Mouse (Mus musculus): ENCODE measurements around the gene Fgfr2. TPM values are rescaled to one million over a fixed set of nuclear protein-coding genes. Genes with fewer than 3 reads are reported as not detected.
A peak's percentile ranks its signal among the peaks of the same experiment; 100 is the strongest.
"Not testable (repeated sequence)": the region's sequence is repeated elsewhere in the genome, so short reads cannot be mapped to it uniquely, and the experiment has no call there.

The Fgfr2 gene
- polyA plus RNA-seq, 1 experiment from 2014 or later, result 104 TPM

DNA sequence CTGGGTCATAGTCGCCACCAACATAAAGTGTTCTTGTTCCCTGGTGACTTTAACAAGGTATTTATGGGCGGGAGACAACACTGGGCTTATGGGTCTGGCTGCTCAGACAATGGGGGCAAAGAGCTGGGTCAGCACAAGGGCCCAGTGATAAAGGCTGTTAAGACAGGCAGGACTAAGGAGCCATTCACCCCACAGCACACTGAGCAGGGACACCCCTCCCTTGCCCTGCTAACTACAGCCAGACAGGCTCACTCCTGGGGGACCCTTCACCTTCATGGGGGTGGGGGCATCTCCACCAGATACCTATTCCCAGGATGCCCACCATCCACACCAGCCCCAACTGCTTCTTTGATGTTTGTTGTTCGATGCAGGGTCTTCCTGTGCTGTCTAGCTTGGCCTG lies 593.9 kb downstream of the Fgfr2 start:
- Histone ChIP-seq H3K4me1 (no peaks in the 10 kb centered on the region), H3K4me3 (replicated peaks) (no peak overlapping the region), H3K27me3 (replicated peaks) (no peaks in the 10 kb centered on the region), H3K36me3 (no peaks in the 10 kb centered on the region), H3K9ac (no peak overlapping the region), H3K27ac (no peak overlapping the region), H3K9me3 (no peaks in the 10 kb centered on the region), H3K4me2 (no peak overlapping the region)
- ATAC-seq (ENCODE audit: insufficient read depth, low FRiP score, low read depth), result no peak
- 65% methylated on average over 3 of the region's 3 CpGs for WGBS

DNA sequence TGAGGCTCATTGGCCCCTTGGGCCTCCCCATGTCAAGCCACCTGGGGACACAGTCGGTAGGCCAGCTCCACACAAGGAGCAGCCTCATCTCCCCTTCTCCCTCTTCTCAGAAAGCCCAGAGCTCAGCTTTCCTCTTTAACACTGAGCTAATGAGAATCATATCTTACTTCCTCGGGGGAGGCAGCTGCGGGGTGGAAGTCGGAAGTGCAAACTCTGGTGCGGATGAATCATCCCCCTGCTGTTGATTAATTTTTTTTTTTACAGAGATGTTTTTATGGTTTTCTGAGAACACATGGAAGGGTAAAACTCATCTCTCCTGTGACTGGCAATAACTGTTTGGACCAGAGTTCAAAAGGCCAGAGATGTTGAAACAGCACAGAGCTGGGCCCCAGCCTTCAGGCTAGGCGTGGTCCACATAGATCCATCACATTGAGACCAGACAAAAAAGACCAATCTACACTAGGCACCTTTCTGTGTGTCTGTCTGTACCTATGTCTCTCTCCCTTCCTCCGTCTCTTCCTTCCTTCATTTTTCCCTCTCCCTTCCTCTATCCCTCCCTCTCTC lies 609.6 kb downstream of the Fgfr2 start:
- no peaks in the 10 kb centered on the region for H3K9me3 ChIP-seq

DNA sequence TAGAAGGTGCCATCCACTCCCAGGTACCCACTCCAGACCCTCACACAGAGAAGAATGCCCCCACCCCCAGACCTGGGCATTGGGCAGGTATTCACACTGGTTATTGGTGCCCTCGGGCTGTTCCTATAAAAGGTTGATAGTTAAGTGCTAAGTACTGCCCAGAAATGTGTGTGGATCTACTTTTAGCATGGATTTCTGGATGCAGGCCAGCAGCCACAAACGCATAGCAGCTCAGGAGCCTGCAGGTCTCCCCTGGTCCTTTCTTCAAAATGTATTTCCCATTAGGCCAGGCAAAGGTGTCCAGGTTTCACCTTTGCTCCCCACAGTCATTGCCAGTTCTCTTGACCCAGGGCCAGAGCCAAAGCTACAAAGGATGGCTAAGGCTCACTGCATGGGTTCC lies 614.0 kb downstream of the Fgfr2 start:
- no peaks in the 10 kb centered on the region for H3K36me3 ChIP-seq
- no peak overlapping the region for H3K27ac ChIP-seq
- WGBS, result 58% methylated on average over 2 of the region's 2 CpGs
- H3K4me2 ChIP-seq, result no peak overlapping the region
- H3K4me1 ChIP-seq, result no peaks in the 10 kb centered on the region
- no peaks in the 10 kb centered on the region for H3K9me3 ChIP-seq
- no peaks in the 10 kb centered on the region for H3K27me3 ChIP-seq (replicated peaks)
- H3K4me3 ChIP-seq (replicated peaks), result no peak overlapping the region
- H3K9ac ChIP-seq, result no peak overlapping the region
- no peak for ATAC-seq (ENCODE audit: insufficient read depth, low FRiP score, low read depth)

More for the DNA sequence above, 609.6 kb downstream of the Fgfr2 start:
- Histone ChIP-seq H3K4me2 (no peak overlapping the region), H3K4me3 (replicated peaks) (no peak overlapping the region), H3K4me1 (no peaks in the 10 kb centered on the region), H3K36me3 (no peaks in the 10 kb centered on the region), H3K27ac (no peak overlapping the region), H3K9ac (no peak overlapping the region), H3K27me3 (replicated peaks) (no peaks in the 10 kb centered on the region)
- WGBS, result 58% methylated on average over 7 of the region's 7 CpGs
- ATAC-seq (ENCODE audit: insufficient read depth, low FRiP score, low read depth), result no peak

DNA sequence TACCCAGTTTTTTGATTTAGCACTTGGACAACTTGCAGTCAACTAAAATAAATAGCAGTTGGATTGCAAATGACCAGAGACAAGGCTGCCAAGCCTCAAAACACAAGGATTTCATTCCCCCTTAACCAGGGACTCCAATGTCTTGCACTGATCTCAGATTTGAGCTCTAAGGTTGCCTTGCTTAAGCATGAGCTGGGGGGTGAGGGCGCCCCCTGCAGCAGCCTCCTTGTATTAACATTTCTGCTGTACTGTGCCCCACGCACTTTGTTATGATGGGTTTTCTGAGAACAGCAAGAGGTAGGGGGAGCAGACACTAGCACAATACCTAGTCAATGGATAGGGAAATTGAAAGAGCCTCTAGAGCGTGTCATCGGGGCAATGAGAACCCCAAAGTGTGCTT lies 615.8 kb downstream of the Fgfr2 start:
- no peak for ATAC-seq (ENCODE audit: insufficient read depth, low FRiP score, low read depth)
- no peak overlapping the region for H3K9ac ChIP-seq
- no peaks in the 10 kb centered on the region for H3K4me1 ChIP-seq
- no peaks in the 10 kb centered on the region for H3K9me3 ChIP-seq
- H3K4me3 ChIP-seq (replicated peaks), result no peak overlapping the region
- H3K36me3 ChIP-seq, result no peaks in the 10 kb centered on the region
- 59% methylated on average over 4 of the region's 4 CpGs for WGBS
- H3K27ac ChIP-seq, result no peak overlapping the region
- H3K27me3 ChIP-seq (replicated peaks), result no peaks in the 10 kb centered on the region
- no peak overlapping the region for H3K4me2 ChIP-seq

DNA sequence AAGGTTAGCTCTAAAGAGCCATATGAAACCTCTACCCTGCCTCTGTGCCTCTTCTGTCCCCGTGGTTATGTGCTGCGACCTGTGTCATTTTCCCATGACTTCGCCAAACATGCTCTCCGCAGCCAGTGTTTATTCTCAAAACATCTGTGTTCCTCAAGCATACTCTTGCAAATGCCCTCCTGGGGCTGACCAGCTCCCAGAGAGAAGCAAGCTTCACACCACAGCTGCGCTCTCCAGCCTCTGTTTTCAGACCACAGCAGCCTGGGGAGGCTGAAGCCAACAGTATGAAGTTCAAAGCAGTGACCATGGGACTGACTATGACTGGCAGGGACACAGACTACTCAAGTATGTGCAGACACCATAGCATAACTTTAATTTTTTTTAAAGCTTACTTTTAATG lies 616.9 kb downstream of the Fgfr2 start:
- WGBS, result 35% methylated on average over 5 of the region's 5 CpGs
- no peak overlapping the region for H3K9ac ChIP-seq
- no peak for ATAC-seq (ENCODE audit: insufficient read depth, low FRiP score, low read depth)
- no peaks in the 10 kb centered on the region for H3K4me1 ChIP-seq
- H3K9me3 ChIP-seq, result no peaks in the 10 kb centered on the region
- no peak overlapping the region for H3K4me3 ChIP-seq (replicated peaks)
- no peaks in the 10 kb centered on the region for H3K27me3 ChIP-seq (replicated peaks)
- no peak overlapping the region for H3K27ac ChIP-seq
- no peak overlapping the region for H3K4me2 ChIP-seq
- no peaks in the 10 kb centered on the region for H3K36me3 ChIP-seq

DNA sequence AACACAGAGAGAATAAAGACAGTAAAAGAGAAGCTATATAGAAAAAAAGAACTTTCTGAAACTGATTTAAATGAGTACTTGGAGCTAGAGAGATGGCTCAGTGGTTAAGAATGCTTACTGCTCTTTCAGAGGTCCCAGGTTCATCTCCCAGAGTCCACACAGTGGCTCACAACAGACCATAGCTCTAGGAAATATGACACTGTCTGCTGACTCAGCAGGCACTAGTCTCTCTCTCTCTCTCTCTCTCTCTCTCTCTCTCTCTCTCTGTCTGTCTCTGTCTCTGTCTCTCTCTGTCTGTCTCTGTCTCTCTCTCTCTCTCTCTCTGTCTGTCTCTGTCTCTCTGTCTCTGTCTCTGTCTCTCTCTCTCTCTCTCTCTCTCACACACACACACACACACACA lies 620.7 kb downstream of the Fgfr2 start:
- H3K4me1 ChIP-seq; H3K4me2 ChIP-seq; H3K9me3 ChIP-seq; H3K9ac ChIP-seq; H3K36me3 ChIP-seq; H3K27ac ChIP-seq; H3K4me3 ChIP-seq (replicated peaks); H3K27me3 ChIP-seq (replicated peaks); ATAC-seq (ENCODE audit: insufficient read depth, low FRiP score, low read depth): not testable (repeated sequence)

DNA sequence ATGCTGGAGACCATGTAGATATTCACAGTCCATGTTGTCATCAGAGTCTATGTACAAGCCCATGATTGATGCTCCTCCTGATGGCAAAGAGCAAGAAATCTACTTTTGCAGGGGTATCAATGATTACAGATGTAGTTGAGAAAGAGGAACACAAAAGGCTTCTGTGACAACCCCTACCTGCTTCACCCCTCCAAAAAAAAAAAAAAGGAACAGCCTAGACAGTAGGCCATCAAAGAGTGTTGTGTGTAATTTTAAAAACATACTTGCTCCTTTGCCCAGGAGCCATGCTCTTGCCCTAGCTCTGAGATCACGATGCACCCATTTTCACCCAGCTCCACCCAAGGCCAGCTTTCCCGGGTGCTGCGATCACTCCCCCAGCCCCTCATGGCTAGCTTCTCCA lies 626.0 kb downstream of the Fgfr2 start:
- 94% methylated on average over 3 of the region's 3 CpGs for WGBS

DNA sequence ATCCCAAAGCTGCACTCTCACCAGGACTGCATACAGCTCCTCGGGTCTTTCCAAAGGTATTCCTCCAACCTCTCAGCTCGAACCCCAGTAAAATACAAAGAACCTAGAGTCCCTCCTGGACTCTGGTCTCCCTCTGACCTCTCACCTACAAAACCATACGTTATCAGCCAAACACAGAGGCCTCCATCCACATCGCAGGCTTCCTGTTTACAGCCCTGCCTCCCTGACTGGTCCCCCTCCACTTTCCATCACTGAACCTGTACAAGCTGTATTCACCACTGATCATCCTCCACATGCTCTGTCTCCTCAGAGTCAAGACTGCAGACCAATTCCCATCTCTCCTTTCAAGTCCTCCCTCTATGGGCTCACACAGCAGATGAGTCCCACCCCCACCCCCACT lies 628.9 kb downstream of the Fgfr2 start:
- no peak overlapping the region for H3K27ac ChIP-seq
- no peaks in the 10 kb centered on the region for H3K27me3 ChIP-seq (replicated peaks)
- no peak overlapping the region for H3K4me2 ChIP-seq
- H3K4me3 ChIP-seq (replicated peaks), result no peak overlapping the region
- no peak; the same call in 1 of the 2 replicates for ATAC-seq (ENCODE audit: insufficient read depth, low FRiP score, low read depth)
- 34% methylated on average over 4 of the region's 4 CpGs for WGBS
- no peak overlapping the region for H3K9ac ChIP-seq
- peaks cover 7% of the 10 kb centered on the region; the same call in 1 of the 2 replicates for H3K4me1 ChIP-seq
- H3K9me3 ChIP-seq, result no peaks in the 10 kb centered on the region
- no peaks in the 10 kb centered on the region for H3K36me3 ChIP-seq

More for the DNA sequence above, 626.0 kb downstream of the Fgfr2 start:
- Histone ChIP-seq H3K36me3 (no peaks in the 10 kb centered on the region), H3K9ac (no peak overlapping the region), H3K4me1 (peaks cover 7% of the 10 kb centered on the region; the same call in 1 of the 2 replicates), H3K4me2 (no peak overlapping the region), H3K27ac (no peak overlapping the region), H3K4me3 (replicated peaks) (no peak overlapping the region), H3K9me3 (no peaks in the 10 kb centered on the region), H3K27me3 (replicated peaks) (no peaks in the 10 kb centered on the region)
- ATAC-seq (ENCODE audit: insufficient read depth, low FRiP score, low read depth), result no peak

DNA sequence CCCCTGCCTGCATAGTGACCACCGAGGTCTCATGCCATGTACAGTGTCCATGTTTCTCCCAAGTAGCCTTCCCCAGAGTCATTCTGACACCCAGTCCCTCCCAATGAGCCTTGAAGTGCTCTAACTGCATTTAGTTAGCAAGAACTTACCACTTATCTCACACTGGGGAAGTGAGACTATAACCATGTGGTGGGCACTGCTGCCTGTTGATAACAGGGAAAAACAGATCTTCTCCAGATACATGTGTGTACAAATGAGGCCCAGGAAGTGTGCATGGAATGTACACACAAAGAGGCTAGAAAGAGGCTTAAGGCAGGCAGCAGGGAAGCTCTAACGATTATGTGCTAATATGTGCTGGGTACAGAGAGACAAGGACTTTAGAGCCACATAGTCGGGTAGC lies 629.5 kb downstream of the Fgfr2 start:
- Histone ChIP-seq H3K27me3 (replicated peaks) (no peaks in the 10 kb centered on the region), H3K27ac (no peak overlapping the region), H3K9ac (no peak overlapping the region), H3K4me1 (peaks cover 7% of the 10 kb centered on the region; the same call in 1 of the 2 replicates), H3K4me3 (replicated peaks) (no peak overlapping the region), H3K4me2 (no peak overlapping the region), H3K36me3 (no peaks in the 10 kb centered on the region), H3K9me3 (no peaks in the 10 kb centered on the region)
- ATAC-seq (ENCODE audit: insufficient read depth, low FRiP score, low read depth), result peak; percentile 76; the same call in 1 of the 2 replicates
- WGBS, result 71% methylated on average over 3 of the region's 3 CpGs

DNA sequence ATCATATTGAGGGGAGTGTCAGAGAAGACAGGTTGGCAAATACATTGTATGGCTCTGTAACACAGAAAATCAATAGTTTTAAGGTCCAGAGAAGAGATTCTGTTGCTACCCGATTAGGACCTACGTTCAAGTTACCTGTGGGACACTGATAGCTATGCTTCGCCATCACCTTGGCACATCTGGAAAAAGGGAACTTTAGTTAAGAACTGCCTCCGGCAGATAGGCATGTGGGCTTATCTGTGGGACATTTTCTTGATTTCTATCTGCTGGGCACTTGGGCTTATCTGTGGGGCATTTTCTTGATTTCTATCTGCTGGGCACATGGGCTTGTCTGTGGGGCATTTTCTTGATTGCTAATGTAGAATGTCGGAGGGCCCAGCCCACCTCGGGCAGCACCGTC lies 631.2 kb downstream of the Fgfr2 start:
- Histone ChIP-seq H3K4me3 (replicated peaks) (no peak overlapping the region), H3K9ac (no peak overlapping the region), H3K36me3 (no peaks in the 10 kb centered on the region), H3K4me2 (no peak overlapping the region), H3K4me1 (peaks cover 7% of the 10 kb centered on the region; the same call in 1 of the 2 replicates), H3K27me3 (replicated peaks) (no peaks in the 10 kb centered on the region), H3K9me3 (no peaks in the 10 kb centered on the region), H3K27ac (no peak overlapping the region)
- no peak for ATAC-seq (ENCODE audit: insufficient read depth, low FRiP score, low read depth)
- 83% methylated on average over 7 of the region's 7 CpGs for WGBS

DNA sequence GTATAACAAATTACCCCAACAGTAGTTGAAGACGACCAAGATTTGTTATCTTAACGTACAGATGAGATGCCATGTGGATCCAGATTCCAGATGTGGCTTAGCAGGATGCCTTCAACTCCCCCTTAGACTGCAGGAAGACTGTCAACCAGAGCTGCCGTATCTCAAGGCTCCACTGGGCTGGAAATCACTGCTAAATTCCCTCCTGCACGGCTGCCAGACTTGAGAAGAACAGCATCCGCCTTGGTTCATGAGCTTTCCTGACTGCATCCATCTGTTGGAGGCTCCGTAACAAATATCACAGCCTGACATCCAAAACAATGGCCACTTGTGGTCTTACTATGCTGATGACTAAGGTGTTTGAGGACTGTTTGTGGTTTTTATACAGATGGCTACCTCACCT lies 635.8 kb downstream of the Fgfr2 start:
- Histone ChIP-seq H3K9me3 (no peaks in the 10 kb centered on the region), H3K9ac (no peak overlapping the region), H3K4me1 (no peaks in the 10 kb centered on the region; the same call in 1 of the 2 replicates), H3K4me2 (no peak overlapping the region), H3K4me3 (replicated peaks) (no peak overlapping the region), H3K27ac (no peak overlapping the region), H3K27me3 (replicated peaks) (no peaks in the 10 kb centered on the region), H3K36me3 (no peaks in the 10 kb centered on the region)
- ATAC-seq (ENCODE audit: insufficient read depth, low FRiP score, low read depth), result no peak
- 48% methylated on average over 6 of the region's 6 CpGs for WGBS

DNA sequence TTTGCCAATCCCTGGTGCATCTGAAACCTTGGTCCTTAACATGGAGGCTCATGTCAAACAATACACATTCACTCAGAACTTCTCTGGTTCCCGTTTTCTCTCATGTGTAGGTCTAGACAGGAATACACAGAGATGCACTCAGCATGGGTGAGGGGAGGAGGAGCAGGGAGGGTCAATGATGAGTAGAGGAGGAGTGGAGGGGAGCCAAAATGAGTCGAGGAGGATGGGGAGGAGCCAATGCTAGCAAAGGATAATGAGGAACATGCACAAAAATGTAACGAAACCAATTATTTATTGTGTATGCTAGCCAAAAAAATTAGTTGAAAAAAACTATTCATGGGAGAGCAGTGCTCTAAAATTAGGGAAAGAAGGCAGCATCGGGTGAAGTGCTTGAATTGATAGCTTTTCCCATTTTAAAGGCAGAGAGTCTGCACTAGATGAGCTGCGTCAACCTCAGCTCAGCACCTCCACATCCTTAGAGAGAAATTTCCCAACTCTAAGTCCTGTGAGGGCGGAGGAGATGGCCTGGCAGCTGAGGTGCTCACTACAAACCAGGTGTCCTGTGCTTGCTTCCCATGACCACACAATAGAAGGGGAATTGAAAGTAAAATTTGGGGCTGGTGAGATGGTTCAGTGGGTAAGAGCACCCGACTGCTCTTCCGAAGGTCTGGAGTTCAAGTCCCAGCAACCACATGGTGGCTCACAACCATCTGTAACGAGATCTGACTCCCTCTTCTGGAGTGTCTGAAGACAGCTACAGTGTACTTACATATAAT lies 636.6 kb downstream of the Fgfr2 start:
- H3K9ac ChIP-seq, result no peak overlapping the region
- no peaks in the 10 kb centered on the region for H3K36me3 ChIP-seq
- H3K27me3 ChIP-seq (replicated peaks), result no peaks in the 10 kb centered on the region
- no peak overlapping the region for H3K27ac ChIP-seq
- H3K4me1 ChIP-seq, result no peaks in the 10 kb centered on the region; the same call in 1 of the 2 replicates
- no peak overlapping the region for H3K4me2 ChIP-seq
- no peak overlapping the region for H3K4me3 ChIP-seq (replicated peaks)
- no peaks in the 10 kb centered on the region for H3K9me3 ChIP-seq
- WGBS, result 79% methylated on average over 9 of the region's 9 CpGs
- ATAC-seq (ENCODE audit: insufficient read depth, low FRiP score, low read depth), result no peak
